Mouse (Mus musculus) ES-Bruce4 (cell line): ENCODE data around the gene Bag1.

Experiments
- CTCF ChIP-seq: IDR thresholded peaks from one replicate; pipeline ENCODE4 v1.8.1; 2011; ENCODE audit warnings: low read depth, low read length
- EP300 ChIP-seq: IDR thresholded peaks from 2 replicates; pipeline ENCODE4 v1.6.1; 2011; ENCODE audit warnings: low read depth, low read length; ENCODE audit not compliant: insufficient read depth

DNA sequence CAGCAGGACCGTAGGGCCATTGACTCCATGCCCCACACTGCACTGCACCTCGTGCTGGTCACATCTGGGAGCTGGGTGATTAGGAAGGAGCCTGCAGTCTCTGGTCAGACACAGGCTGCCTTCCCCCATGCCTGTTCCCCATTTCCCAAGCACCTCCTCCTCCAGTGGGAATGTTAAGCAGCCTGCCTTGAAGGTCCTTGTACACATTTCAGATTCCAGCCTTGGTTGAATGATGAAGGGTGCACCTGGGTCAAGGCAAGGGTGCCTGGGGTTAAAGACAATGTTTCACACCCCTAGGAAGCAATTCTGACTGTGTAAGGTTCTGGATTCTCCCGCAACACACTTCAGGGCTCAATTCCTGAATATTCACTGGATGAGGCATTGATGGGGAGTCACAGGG is 26.8 kb downstream of the Bag1 start:
- TF ChIP-seq CTCF, result no peak
- TF ChIP-seq EP300, result no peak
